Mouse (Mus musculus) bone marrow macrophage, adult 2 months (primary cell): Measurements from ENCODE around the gene Sipa1l2. TPM values are rescaled to one million over a fixed set of nuclear protein-coding genes. Genes with fewer than 3 reads are reported as not detected.

Source experiments
- H3K27ac ChIP-seq: 2 replicates; pipeline ENCODE4 v1.5.1; 2012; ENCODE audit warnings: low read depth, low read length; ENCODE audit not compliant: insufficient read depth
- H3K4me1 ChIP-seq: 2 replicates; pipeline ENCODE4 v1.6.1; 2012; ENCODE audit warnings: low read length; ENCODE audit not compliant: control insufficient read depth, insufficient read depth
- H3K4me3 ChIP-seq: 2 replicates; pipeline ENCODE4 v1.5.1; 2012; ENCODE audit warnings: mild to moderate bottlenecking, low read length, moderate library complexity; ENCODE audit not compliant: insufficient read depth
- CTCF ChIP-seq: IDR thresholded peaks from 2 replicates; pipeline ENCODE4 v1.5.1; 2012; ENCODE audit warnings: low read depth, mild to moderate bottlenecking, low read length, moderate library complexity
- POLR2A ChIP-seq: IDR thresholded peaks from 2 replicates; pipeline ENCODE4 v1.6.1; 2012; ENCODE audit warnings: mild to moderate bottlenecking, low read depth, low read length, borderline replicate concordance
- polyA plus RNA-seq: library from polyadenylated mRNA; stranded (reverse); fragments of >200 nt; gene quantifications from 2 replicates; pipeline ENCODE4 v1.2.4, GENCODE M21; 2012; ENCODE audit not compliant: missing spikeins, insufficient read depth, insufficient read length

The Sipa1l2 gene
- polyA plus RNA-seq, 1 experiment, result 9.1 TPM

GRCm38 (mm10) chr8:125379939-125380338 lies 189.7 kb downstream of the Sipa1l2 start:
- H3K4me1 ChIP-seq, result no peaks in the 10 kb centered on the region; the same call in 1 of the 2 replicates
- H3K4me3 ChIP-seq, result no peak overlapping the region
- 0 out of 2 replicates have a peak, but pooled peaks have one; percentile 11 for TF ChIP-seq CTCF
- TF ChIP-seq POLR2A, result no peak
- no peak overlapping the region for H3K27ac ChIP-seq

GRCm38 (mm10) chr8:125379156-125379555 lies 190.5 kb downstream of the Sipa1l2 start:
- Histone ChIP-seq H3K27ac (no peak overlapping the region), H3K4me1 (no peaks in the 10 kb centered on the region; the same call in 1 of the 2 replicates), H3K4me3 (no peak overlapping the region)
- no peak for TF ChIP-seq POLR2A
- TF ChIP-seq CTCF, result no peak

GRCm38 (mm10) chr8:125377704-125378103 lies 191.9 kb downstream of the Sipa1l2 start:
- TF ChIP-seq POLR2A (no peak), CTCF (no peak)
- Histone ChIP-seq H3K27ac (no peak overlapping the region), H3K4me1 (no peaks in the 10 kb centered on the region; the same call in 1 of the 2 replicates), H3K4me3 (no peak overlapping the region)

- Histone ChIP-seq H3K4me1 (no peaks in the 10 kb centered on the region; the same call in 1 of the 2 replicates), H3K27ac (no peak overlapping the region), H3K4me3 (no peak overlapping the region)
- TF ChIP-seq POLR2A (no peak), CTCF (no peak)
Measured at GRCm38 (mm10) chr8:125376448-125376845, 193.2 kb downstream of the Sipa1l2 start.

GRCm38 (mm10) chr8:125375659-125376447 lies 193.8 kb downstream of the Sipa1l2 start:
- no peak for TF ChIP-seq POLR2A
- no peak for TF ChIP-seq CTCF
- Histone ChIP-seq H3K4me1 (no peaks in the 10 kb centered on the region; the same call in 1 of the 2 replicates), H3K27ac (no peak overlapping the region), H3K4me3 (no peak overlapping the region)

GRCm38 (mm10) chr8:125372596-125372995 lies 197.0 kb downstream of the Sipa1l2 start:
- Histone ChIP-seq H3K27ac (no peak overlapping the region), H3K4me1 (no peaks in the 10 kb centered on the region; the same call in 1 of the 2 replicates), H3K4me3 (no peak overlapping the region)
- TF ChIP-seq POLR2A (no peak), CTCF (no peak)

GRCm38 (mm10) chr8:125369491-125370236 lies 199.9 kb downstream of the Sipa1l2 start:
- Histone ChIP-seq H3K4me3 (no peak overlapping the region), H3K4me1 (no peaks in the 10 kb centered on the region), H3K27ac (no peak overlapping the region)
- TF ChIP-seq POLR2A (no peak), CTCF (no peak)

- H3K4me1 ChIP-seq, result no peaks in the 10 kb centered on the region
- TF ChIP-seq POLR2A (no peak), CTCF (no peak)
- H3K27ac ChIP-seq, result no peak overlapping the region
- H3K4me3 ChIP-seq, result no peak overlapping the region
Measured at GRCm38 (mm10) chr8:125368341-125369035, 201.1 kb downstream of the Sipa1l2 start.

Other genes starting within 250 kb of the Sipa1l2 start
- 0.92 and 1.2 TPM in 2 replicates for gene Map10, start 100.0 kb upstream of the Sipa1l2 start, polyA plus RNA-seq
- gene Ntpcr, start 160.2 kb upstream of the Sipa1l2 start, polyA plus RNA-seq, result 39.6 and 42.1 TPM in 2 replicates